Mouse (Mus musculus): ENCODE results near the gene Dner.

DNA sequence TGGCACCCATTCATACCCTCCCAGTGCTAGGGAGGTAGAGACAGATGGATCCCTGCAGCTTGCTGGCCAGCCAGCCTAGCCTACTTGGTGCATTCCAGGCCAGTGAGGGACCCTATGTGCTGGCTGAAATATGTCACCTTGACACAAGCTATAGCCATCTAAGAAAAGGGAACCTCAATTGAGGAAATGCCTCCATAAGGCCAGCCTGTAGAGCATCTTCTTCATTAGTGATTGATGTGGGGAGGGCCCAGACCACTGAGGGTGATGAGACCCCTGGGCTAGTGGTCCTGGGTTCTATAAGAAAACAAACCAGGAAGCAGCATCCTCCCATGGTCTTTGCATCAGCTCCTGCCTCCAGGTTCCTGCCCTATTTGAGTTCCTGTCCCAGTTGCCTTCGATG is 274.2 kb downstream of the Dner start:
- TF ChIP-seq POLR2A (IDR thresholded peaks at IDR 0.05; ENCODE audit: low read depth, low read length) = no peak
- TF ChIP-seq CTCF (IDR thresholded peaks at IDR 0.05; ENCODE audit: extremely low read depth, insufficient read depth, insufficient read length, insufficient replicate concordance) = no peak

Data from spleen, adult 2 months (tissue).